Mouse (Mus musculus) heart, postnatal 0 days (tissue): ENCODE measurements around the gene Hadha. TPM values are rescaled to one million over a fixed set of nuclear protein-coding genes. Genes with fewer than 3 reads are reported as not detected.

ENCODE experiments used
- ATAC-seq: fragments of 200-750 bp; cut with Nextera tagmentation; 2 replicates; pipeline ENCODE4 v1.8.0; 2017; ENCODE audit warnings: low read depth, moderate number of reproducible peaks, moderate library complexity; ENCODE audit not compliant: insufficient read depth
- DNase-seq: peaks from one replicate; pipeline ENCODE4 v3.0.0-alpha.2; 2016; ENCODE audit warnings: low spot score
- H3K27ac ChIP-seq: fragments of 300-500 bp; sonication (generic); 2 replicates; pipeline ENCODE4 v1.5.1; 2014; ENCODE audit warnings: low read depth, mild to moderate bottlenecking
- H3K27me3 ChIP-seq: fragments of 300-500 bp; sonication (generic); 2 replicates; pipeline ENCODE4 v1.6.1; 2014; ENCODE audit warnings: low read length, mixed read lengths; ENCODE audit not compliant: control insufficient read depth, insufficient read depth
- H3K36me3 ChIP-seq: fragments of 300-500 bp; sonication (generic); replicated peaks from 2 replicates; pipeline ENCODE4 v1.6.1; 2014; ENCODE audit warnings: low read length, mixed read lengths; ENCODE audit not compliant: control insufficient read depth, insufficient read depth
- H3K4me1 ChIP-seq: fragments of 300-500 bp; sonication (generic); 2 replicates; pipeline ENCODE4 v1.6.1; 2014; ENCODE audit warnings: antibody characterized with exemption; ENCODE audit not compliant: control insufficient read depth, insufficient read depth
- H3K4me2 ChIP-seq: fragments of 300-500 bp; sonication (generic); 2 replicates; pipeline ENCODE4 v1.6.1; 2014; ENCODE audit warnings: low read depth, mild to moderate bottlenecking, low read length, moderate library complexity
- H3K4me3 ChIP-seq: fragments of 300-500 bp; sonication (generic); 2 replicates; pipeline ENCODE4 v1.5.1; 2014; ENCODE audit warnings: low read depth, low read length
- H3K9ac ChIP-seq: fragments of 300-500 bp; sonication (generic); replicated peaks from 2 replicates; pipeline ENCODE4 v1.6.1; 2014; ENCODE audit warnings: low read depth, low read length, mixed read lengths
- H3K9me3 ChIP-seq: fragments of 300-500 bp; sonication (generic); replicated peaks from 2 replicates; pipeline ENCODE4 v1.6.1; 2016; ENCODE audit warnings: low read length; ENCODE audit not compliant: control insufficient read depth
- CTCF ChIP-seq: IDR thresholded peaks from 2 replicates; pipeline ENCODE4 v1.5.1; 2016; ENCODE audit warnings: antibody characterized with exemption, control low read depth, low read depth
- EP300 ChIP-seq: IDR thresholded peaks from 2 replicates; pipeline ENCODE4 v1.6.1; 2016; ENCODE audit warnings: antibody characterized with exemption, low read depth
- WGBS: fragments of 180-500 bp; shearing (Covaris S2); extraction: QIAGEN DNeasy Blood & Tissue Kit; methylation state at CpG from one replicate; pipeline ENCODE4 v1.1.7; 2014; 5-methylcytosine and 5-hydroxymethylcytosine counted together
- polyA plus RNA-seq: library from polyadenylated mRNA; unstranded; fragments of >200 nt; fragmentation: Nextera tagmentation; extraction: Ambion mirVana; gene quantifications from 2 replicates; pipeline ENCODE4 v1.2.1, GENCODE M21; 2015
- total RNA-seq: library from RNA; depleted of rRNA; stranded (reverse); fragments of >200 nt; gene quantifications from 2 replicates; pipeline ENCODE4 v1.2.3, GENCODE M21; 2014; ENCODE audit warnings: low replicate concordance

Gene Hadha
- total and polyA plus RNA-seq, 2 experiments from 2014 or later: 497 to 722 TPM

GRCm38 (mm10) chr5:30153222-30153621 lies 1.7 kb downstream of the Hadha start:
- WGBS: 92% methylated on average over 2 of the region's 2 CpGs
- no peak for TF ChIP-seq CTCF
- TF ChIP-seq EP300: no peak
- 0 out of 2 replicates have a peak overlapping the region, but pooled peaks have one; percentile 94 for H3K4me3 ChIP-seq
- DNase-seq: no peak
- H3K4me2 ChIP-seq: peak overlapping the region; percentile 38
- H3K27me3 ChIP-seq: no peaks in the 10 kb centered on the region
- peak overlapping the region; percentile 26 for H3K27ac ChIP-seq
- H3K36me3 ChIP-seq: peaks cover 10% of the 10 kb centered on the region
- H3K4me1 ChIP-seq: peaks cover 18% of the 10 kb centered on the region
- ATAC-seq: no peak
- no peaks in the 10 kb centered on the region for H3K9me3 ChIP-seq
- no peak overlapping the region for H3K9ac ChIP-seq

- Histone ChIP-seq H3K4me2 (peak overlapping the region; percentile 49), H3K4me1 (peaks cover 10% of the 10 kb centered on the region), H3K27ac (peak overlapping the region; percentile 88), H3K9me3 (no peaks in the 10 kb centered on the region), H3K4me3 (peak overlapping the region; percentile 21), H3K27me3 (no peaks in the 10 kb centered on the region), H3K36me3 (peaks cover 14% of the 10 kb centered on the region), H3K9ac (no peak overlapping the region)
- no peak for ATAC-seq
- no peak for TF ChIP-seq EP300
- no peak for TF ChIP-seq CTCF
- WGBS: 33% methylated on average over 1 of the region's 1 CpGs
- peak; percentile 57 for DNase-seq
Measured at GRCm38 (mm10) chr5:30152413-30152812, 2.5 kb downstream of the Hadha start.

- DNase-seq (peak; percentile 63), ATAC-seq (peak; percentile 52)
- no peak for TF ChIP-seq EP300
- no peak for TF ChIP-seq CTCF
- H3K9me3 ChIP-seq: no peaks in the 10 kb centered on the region
- no peak overlapping the region for H3K9ac ChIP-seq
- peaks cover 7% of the 10 kb centered on the region for H3K4me1 ChIP-seq
- peak overlapping the region; percentile 88 for H3K27ac ChIP-seq
- 39% methylated on average over 4 of the region's 4 CpGs for WGBS
- H3K4me2 ChIP-seq: peak overlapping the region; percentile 49
- no peaks in the 10 kb centered on the region for H3K27me3 ChIP-seq
- peaks cover 15% of the 10 kb centered on the region for H3K36me3 ChIP-seq
- H3K4me3 ChIP-seq: peak overlapping the region; percentile 21
Measured at GRCm38 (mm10) chr5:30152007-30152406, 3.0 kb downstream of the Hadha start.

- H3K4me1 ChIP-seq: peaks cover 5% of the 10 kb centered on the region
- H3K4me2 ChIP-seq: no peak overlapping the region
- H3K36me3 ChIP-seq: peaks cover 47% of the 10 kb centered on the region
- H3K27me3 ChIP-seq: no peaks in the 10 kb centered on the region
- H3K9me3 ChIP-seq: no peaks in the 10 kb centered on the region
- H3K4me3 ChIP-seq: no peak overlapping the region
- no peak overlapping the region for H3K27ac ChIP-seq
- DNase-seq (no peak), ATAC-seq (no peak)
- H3K9ac ChIP-seq: no peak overlapping the region
- whole genome bisulfite sequencing: 75% methylated on average over 5 of the region's 5 CpGs
- TF ChIP-seq CTCF (no peak), EP300 (no peak)
Measured at GRCm38 (mm10) chr5:30148133-30148920, 6.6 kb downstream of the Hadha start.

- WGBS: 89% methylated on average over 6 of the region's 6 CpGs
- Histone ChIP-seq H3K9ac (no peak overlapping the region), H3K27me3 (no peaks in the 10 kb centered on the region), H3K4me3 (no peak overlapping the region), H3K4me2 (no peak overlapping the region), H3K27ac (no peak overlapping the region), H3K4me1 (peaks cover 5% of the 10 kb centered on the region), H3K36me3 (peaks cover 65% of the 10 kb centered on the region), H3K9me3 (no peaks in the 10 kb centered on the region)
- DNase-seq (no peak), ATAC-seq (no peak)
- no peak for TF ChIP-seq EP300
- TF ChIP-seq CTCF: no peak
Measured at GRCm38 (mm10) chr5:30146526-30146925, 8.4 kb downstream of the Hadha start.

GRCm38 (mm10) chr5:30138193-30138592 lies 16.8 kb downstream of the Hadha start:
- ATAC-seq (no peak), DNase-seq (no peak)
- Histone ChIP-seq H3K36me3 (peaks cover 91% of the 10 kb centered on the region), H3K4me2 (no peak overlapping the region), H3K27ac (no peak overlapping the region), H3K9me3 (no peaks in the 10 kb centered on the region), H3K4me3 (no peak overlapping the region), H3K9ac (no peak overlapping the region), H3K27me3 (no peaks in the 10 kb centered on the region), H3K4me1 (no peaks in the 10 kb centered on the region)
- 85% methylated on average over 4 of the region's 4 CpGs for WGBS
- TF ChIP-seq EP300: no peak
- no peak for TF ChIP-seq CTCF
